In genomic region chr6:147371737-147372136, GRCm38 (mm10) we compare ENCODE assay signal across 15 mouse cellular contexts.
"Had no signal": no experiment of that assay in that cellular context is flagged by ENCODE, and none has a peak within 500 bp of the region (broad histone marks: within the 10 kb centered on the region; RNA-seq: fewer than 3 reads in every experiment).

No protein-coding gene starts in this region.

- H3K36me3 ChIP-seq: liver, embryonic 13.5 days; midbrain, embryonic 12.5 days; midbrain, embryonic 15.5 days; neural tube, embryonic 12.5 days; neural tube, embryonic 15.5 days had no signal

- H3K9me3 ChIP-seq: liver, embryonic 13.5 days; midbrain, embryonic 12.5 days; midbrain, embryonic 15.5 days; neural tube, embryonic 12.5 days; neural tube, embryonic 15.5 days had no signal

- H3K27me3 ChIP-seq: liver, embryonic 13.5 days; midbrain, embryonic 12.5 days; midbrain, embryonic 15.5 days; neural tube, embryonic 12.5 days; neural tube, embryonic 15.5 days had no signal

- H3K4me2 ChIP-seq: liver, embryonic 13.5 days; midbrain, embryonic 12.5 days; midbrain, embryonic 15.5 days; neural tube, embryonic 12.5 days; neural tube, embryonic 15.5 days had no signal

- DNase-seq: kidney, adult 2 months; kidney, postnatal 25 days; liver, embryonic 13.5 days; lung, adult 2 months; thymus, adult 2 months; thymus, postnatal 14 days; thymus, postnatal 4 days had no signal

- H3K4me1 ChIP-seq: liver, embryonic 13.5 days; midbrain, embryonic 12.5 days; midbrain, embryonic 15.5 days; neural tube, embryonic 12.5 days; neural tube, embryonic 15.5 days had no signal

- ATAC-seq: intestine, postnatal 0 days; midbrain, embryonic 15.5 days had no signal

- H3K4me3 ChIP-seq: layer of hippocampus, adult 2 months; liver, embryonic 13.5 days; midbrain, embryonic 12.5 days; midbrain, embryonic 15.5 days; neural tube, embryonic 12.5 days; neural tube, embryonic 15.5 days had no signal

- H3K27ac ChIP-seq: kidney, postnatal 0 days; layer of hippocampus, adult 2 months; liver, embryonic 13.5 days; macrophage; midbrain, embryonic 12.5 days; midbrain, embryonic 15.5 days; neural tube, embryonic 12.5 days; neural tube, embryonic 15.5 days had no signal

- H3K9ac ChIP-seq: liver, embryonic 13.5 days; midbrain, embryonic 12.5 days; midbrain, embryonic 15.5 days; neural tube, embryonic 12.5 days; neural tube, embryonic 15.5 days had no signal
